Mouse (Mus musculus) thymus, adult 2 months (tissue): Measurements from ENCODE around the gene Dhrs13.

Experiments used
- CTCF ChIP-seq: fragments of 200-500 bp; IDR thresholded peaks from 2 replicates; pipeline ENCODE4 v1.5.1; 2012; ENCODE audit warnings: mild to moderate bottlenecking, control low read depth, low read length, moderate library complexity, borderline replicate concordance; ENCODE audit not compliant: control insufficient read depth, poor library complexity, insufficient read depth; ENCODE audit errors: extremely low read depth
- POLR2A ChIP-seq: fragments of 200-500 bp; IDR thresholded peaks from 2 replicates; pipeline ENCODE4 v1.6.1; 2012; ENCODE audit warnings: mild to moderate bottlenecking, low read length, control low read depth, moderate library complexity; ENCODE audit not compliant: control insufficient read depth, poor library complexity, insufficient read depth; ENCODE audit errors: extremely low read depth

DNA sequence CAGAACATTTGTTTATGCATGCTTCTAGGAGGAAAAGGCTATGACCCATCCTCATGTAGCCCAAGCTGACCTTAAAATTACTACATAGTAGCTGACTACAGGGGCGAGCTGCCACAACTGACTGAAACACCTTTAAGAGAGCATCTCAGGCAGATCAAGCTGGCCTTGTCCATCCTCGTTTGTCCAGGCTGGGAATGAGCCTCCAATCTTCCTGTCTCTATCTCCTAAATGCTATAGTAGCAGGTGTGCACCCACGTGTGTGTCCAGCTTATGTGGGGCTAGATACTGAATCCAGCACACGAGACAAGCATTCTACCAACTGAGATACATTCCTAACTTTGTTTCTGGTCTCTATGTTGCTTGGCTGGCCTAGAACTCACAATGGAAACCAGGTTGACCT, 42.6 kb downstream of the Dhrs13 start:
- TF ChIP-seq POLR2A, result no peak
- no peak for TF ChIP-seq CTCF
